Mouse (Mus musculus): ENCODE data around the gene Xrcc1. TPM values are rescaled to one million over a fixed set of nuclear protein-coding genes. Genes with fewer than 3 reads are reported as not detected.

Gene Xrcc1
- polyA plus RNA-seq, 1 experiment from 2014 or later: 48.3 TPM

DNA sequence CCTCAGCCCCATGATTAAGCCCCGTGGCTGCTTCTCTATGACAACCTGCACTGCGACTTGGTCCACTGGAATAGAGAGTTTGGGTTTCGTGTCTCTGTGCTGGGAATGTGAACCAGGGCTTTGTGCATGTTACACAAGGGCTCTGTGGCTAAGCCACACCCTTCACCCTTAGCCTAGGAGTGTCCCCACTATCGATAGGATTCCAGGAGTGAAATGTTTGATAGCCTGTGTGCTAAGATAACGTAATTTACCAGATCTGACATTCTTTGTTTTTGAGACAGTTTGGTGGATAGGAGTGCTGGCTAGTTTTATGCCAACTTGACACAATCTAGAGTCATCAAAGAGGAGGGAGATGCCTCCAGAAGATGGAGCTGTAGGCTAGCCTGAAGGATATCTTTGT, 45.6 kb downstream of the Xrcc1 start:
- H3K27me3 ChIP-seq: peaks cover 19% of the 10 kb centered on the region
- no peaks in the 10 kb centered on the region for H3K36me3 ChIP-seq
- no peaks in the 10 kb centered on the region for H3K9me3 ChIP-seq (replicated peaks)
- WGBS (ENCODE audit: insufficient replicate concordance): 26% methylated on average over 5 of the region's 5 CpGs
- peaks cover 75% of the 10 kb centered on the region for H3K4me1 ChIP-seq (replicated peaks)
- peak overlapping the region; percentile 42 for H3K4me2 ChIP-seq
- DNase-seq (peak; percentile 31), ATAC-seq (ENCODE audit: low read depth) (peak; percentile 67)
- H3K27ac ChIP-seq: peak overlapping the region; percentile 51
- peak overlapping the region; percentile 43; the same call in 1 of the 2 replicates for H3K9ac ChIP-seq
- H3K4me3 ChIP-seq (replicated peaks): peak overlapping the region; percentile 1; the same call in 1 of the 2 replicates

DNA sequence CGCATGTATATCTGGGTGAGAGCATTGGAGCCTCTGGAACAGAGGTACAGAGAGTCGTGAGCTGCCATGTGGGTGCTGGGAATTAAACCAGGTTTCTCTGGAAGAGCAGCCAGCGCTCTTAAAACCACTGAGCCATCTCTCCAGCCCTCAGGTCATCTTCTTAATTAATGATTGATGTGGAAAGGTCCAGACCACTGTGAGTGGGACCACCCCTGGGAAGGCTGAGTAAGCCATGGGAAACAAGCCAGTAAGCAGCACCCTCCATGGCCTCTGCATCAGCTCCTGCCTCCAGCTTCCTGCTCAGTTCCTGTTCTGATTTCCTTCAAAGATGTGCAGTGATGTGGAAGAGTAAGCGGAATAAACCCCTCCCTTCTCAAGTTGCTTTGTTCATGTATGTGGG, 46.1 kb downstream of the Xrcc1 start:
- Histone ChIP-seq H3K4me1 (replicated peaks) (peaks cover 71% of the 10 kb centered on the region), H3K9me3 (replicated peaks) (no peaks in the 10 kb centered on the region), H3K27me3 (peaks cover 16% of the 10 kb centered on the region), H3K4me2 (peak overlapping the region; percentile 42), H3K9ac (peak overlapping the region; percentile 43; the same call in 1 of the 2 replicates), H3K36me3 (no peaks in the 10 kb centered on the region), H3K27ac (peak overlapping the region; percentile 51), H3K4me3 (replicated peaks) (peak overlapping the region; percentile 1; the same call in 1 of the 2 replicates)
- no peak for ATAC-seq (ENCODE audit: low read depth)
- DNase-seq: no peak
- WGBS (ENCODE audit: insufficient replicate concordance): 48% methylated on average over 4 of the region's 4 CpGs

DNA sequence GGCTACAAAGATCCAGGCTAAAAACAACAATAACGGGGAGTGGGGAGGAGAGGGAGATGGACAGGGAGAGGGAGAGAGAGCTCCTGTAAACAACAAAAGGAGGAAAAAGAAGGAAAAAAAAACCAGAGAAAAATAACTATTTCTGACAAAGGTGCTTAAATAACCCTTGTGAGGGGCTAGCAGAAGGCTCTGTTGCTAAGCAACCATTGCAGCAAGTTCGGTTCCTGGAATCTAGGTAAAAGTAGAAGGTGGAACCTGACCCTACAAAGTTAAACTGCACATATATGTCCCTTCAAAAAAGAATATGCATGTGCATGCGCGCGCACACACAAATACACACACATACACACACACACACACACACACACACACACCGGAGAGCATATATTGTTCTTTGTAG, 46.7 kb downstream of the Xrcc1 start:
- Histone ChIP-seq H3K9me3 (replicated peaks) (no peaks in the 10 kb centered on the region), H3K4me3 (replicated peaks) (no peak overlapping the region), H3K9ac (0 out of 2 replicates have a peak overlapping the region, but pooled peaks have one; percentile 43), H3K27ac (peak overlapping the region; percentile 51; the same call in 1 of the 2 replicates), H3K27me3 (peaks cover 10% of the 10 kb centered on the region; the same call in 1 of the 2 replicates), H3K4me2 (peak overlapping the region; percentile 95), H3K4me1 (replicated peaks) (peaks cover 66% of the 10 kb centered on the region), H3K36me3 (no peaks in the 10 kb centered on the region)
- no peak for ATAC-seq (ENCODE audit: low read depth)
- no peak for DNase-seq
- 85% methylated on average over 6 of the region's 6 CpGs for WGBS (ENCODE audit: insufficient replicate concordance)

DNA sequence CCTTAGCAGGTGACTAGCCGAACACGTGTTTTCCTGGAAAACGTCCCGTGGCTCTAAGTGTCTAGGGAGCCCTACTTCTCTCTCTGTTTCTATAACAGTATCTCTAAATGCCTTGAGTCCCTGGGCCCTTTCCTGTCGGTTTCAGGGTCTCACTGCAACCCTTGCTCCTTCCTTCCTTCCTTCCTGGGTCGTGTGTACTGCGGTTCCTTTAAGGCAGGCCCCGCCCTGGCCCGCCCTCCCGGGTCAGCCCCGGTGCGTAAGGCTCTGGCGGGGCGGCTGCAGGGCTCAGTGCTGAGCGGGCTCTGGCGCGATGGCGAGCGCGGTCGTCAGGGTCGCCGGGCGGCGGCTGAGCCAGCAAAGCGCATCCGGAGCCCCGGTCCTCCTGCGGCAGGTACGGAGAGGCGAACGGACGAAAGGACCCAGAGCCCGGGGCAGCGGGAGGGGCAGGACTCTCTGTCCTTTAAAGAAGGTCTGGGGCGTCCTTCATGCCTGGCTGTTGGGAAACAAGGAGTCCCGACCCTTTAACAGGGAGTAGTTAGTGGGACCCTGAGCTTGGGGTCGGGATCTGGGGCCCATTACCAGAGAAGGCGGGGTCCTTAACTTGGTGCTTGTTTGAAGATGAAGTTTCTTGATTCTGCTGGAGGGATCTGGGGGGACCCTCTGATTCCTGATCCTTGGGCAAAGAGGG, 47.7 kb downstream of the Xrcc1 start:
- peak; percentile 89 for ATAC-seq (ENCODE audit: low read depth)
- H3K27me3 ChIP-seq: peaks cover 10% of the 10 kb centered on the region; the same call in 1 of the 2 replicates
- peak; percentile 63 for DNase-seq
- H3K4me3 ChIP-seq (replicated peaks): peak overlapping the region; percentile 69
- peak overlapping the region; percentile 77 for H3K9ac ChIP-seq
- no peaks in the 10 kb centered on the region for H3K9me3 ChIP-seq (replicated peaks)
- peak overlapping the region; percentile 39; the same call in 1 of the 2 replicates for H3K27ac ChIP-seq
- peak overlapping the region; percentile 95 for H3K4me2 ChIP-seq
- H3K4me1 ChIP-seq (replicated peaks): peaks cover 68% of the 10 kb centered on the region
- no peaks in the 10 kb centered on the region for H3K36me3 ChIP-seq
- under 1% methylated on average over 39 of the region's 39 CpGs for WGBS (ENCODE audit: insufficient replicate concordance)

GRCm38 (mm10) chr7:24594309-24594803, 48.3 kb downstream of the Xrcc1 start:
- Histone ChIP-seq H3K9me3 (replicated peaks) (no peaks in the 10 kb centered on the region), H3K27me3 (peaks cover 10% of the 10 kb centered on the region; the same call in 1 of the 2 replicates), H3K4me3 (replicated peaks) (peak overlapping the region; percentile 69), H3K9ac (peak overlapping the region; percentile 77), H3K36me3 (no peaks in the 10 kb centered on the region), H3K27ac (no peak overlapping the region), H3K4me1 (replicated peaks) (peaks cover 68% of the 10 kb centered on the region), H3K4me2 (peak overlapping the region; percentile 95)
- no peak for DNase-seq
- ATAC-seq (ENCODE audit: low read depth): no peak
- WGBS (ENCODE audit: insufficient replicate concordance): 13% methylated on average over 13 of the region's 13 CpGs

DNA sequence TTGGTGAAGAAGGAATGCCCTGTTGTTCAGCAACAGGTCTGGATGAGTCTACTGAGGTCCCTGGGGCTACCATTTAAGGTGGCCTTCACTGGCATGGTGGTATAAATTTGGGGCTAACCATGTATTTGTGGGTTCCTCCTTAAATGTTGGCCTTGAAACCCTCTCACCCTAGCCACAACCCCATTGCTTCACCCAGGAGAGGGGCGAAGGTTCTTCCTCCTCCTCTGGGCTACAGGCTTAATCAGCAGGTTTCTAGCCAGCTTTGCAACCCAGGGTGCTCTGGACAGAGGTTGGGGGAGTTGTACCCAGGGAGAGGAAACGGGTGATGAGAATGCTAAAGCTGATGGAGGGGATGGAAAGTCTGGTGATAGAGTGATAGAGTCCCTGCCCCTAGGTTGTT, 49.4 kb downstream of the Xrcc1 start:
- no peak overlapping the region for H3K9ac ChIP-seq
- H3K27me3 ChIP-seq: peaks cover 10% of the 10 kb centered on the region; the same call in 1 of the 2 replicates
- ATAC-seq (ENCODE audit: low read depth): no peak
- H3K36me3 ChIP-seq: no peaks in the 10 kb centered on the region
- no peak overlapping the region for H3K4me3 ChIP-seq (replicated peaks)
- H3K4me2 ChIP-seq: peak overlapping the region; percentile 95; the same call in 1 of the 2 replicates
- peaks cover 59% of the 10 kb centered on the region for H3K4me1 ChIP-seq (replicated peaks)
- no peak overlapping the region for H3K27ac ChIP-seq
- H3K9me3 ChIP-seq (replicated peaks): no peaks in the 10 kb centered on the region
- no peak for DNase-seq
- 43% methylated on average over 2 of the region's 2 CpGs for WGBS (ENCODE audit: insufficient replicate concordance)

DNA sequence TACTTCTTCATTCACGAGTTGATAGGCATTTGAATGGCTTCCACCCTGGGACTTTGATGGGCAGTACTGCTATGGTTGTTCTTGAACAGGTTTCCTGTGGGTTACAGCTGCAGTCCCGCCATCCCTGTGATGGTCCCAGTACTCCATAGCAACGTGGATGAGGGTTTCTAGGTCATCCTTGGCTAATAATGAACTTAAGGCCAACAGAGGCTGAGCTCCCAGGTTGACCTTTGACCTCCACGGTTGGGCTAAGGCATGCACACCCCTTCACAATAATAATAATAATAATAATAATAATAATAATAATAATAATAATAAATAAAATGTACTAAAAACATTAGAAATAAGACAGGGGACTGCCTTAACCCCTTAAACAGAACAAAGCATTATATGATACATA, 52.0 kb downstream of the Xrcc1 start:
- H3K27me3 ChIP-seq: peaks cover 10% of the 10 kb centered on the region; the same call in 1 of the 2 replicates
- H3K4me3 ChIP-seq (replicated peaks): no peak overlapping the region
- peaks cover 41% of the 10 kb centered on the region for H3K4me1 ChIP-seq (replicated peaks)
- no peak overlapping the region for H3K4me2 ChIP-seq
- no peak overlapping the region for H3K27ac ChIP-seq
- ATAC-seq (ENCODE audit: low read depth) (no peak), DNase-seq (no peak)
- no peaks in the 10 kb centered on the region for H3K9me3 ChIP-seq (replicated peaks)
- no peak overlapping the region for H3K9ac ChIP-seq
- no peaks in the 10 kb centered on the region for H3K36me3 ChIP-seq
- 49% methylated on average over 4 of the region's 4 CpGs for WGBS (ENCODE audit: insufficient replicate concordance)

- Histone ChIP-seq H3K9me3 (replicated peaks) (no peaks in the 10 kb centered on the region), H3K4me2 (no peak overlapping the region), H3K4me3 (replicated peaks) (no peak overlapping the region), H3K27ac (no peak overlapping the region; the same call in 1 of the 2 replicates), H3K27me3 (peaks cover 9% of the 10 kb centered on the region; the same call in 1 of the 2 replicates), H3K36me3 (no peaks in the 10 kb centered on the region), H3K4me1 (replicated peaks) (peaks cover 29% of the 10 kb centered on the region), H3K9ac (no peak overlapping the region)
- DNase-seq: no peak
- WGBS (ENCODE audit: insufficient replicate concordance): 71% methylated on average over 15 of the region's 15 CpGs
- ATAC-seq (ENCODE audit: low read depth): no peak
These were observed 53.4 kb downstream of the Xrcc1 start for GRCm38 (mm10) chr7:24599211-24600067.

DNA sequence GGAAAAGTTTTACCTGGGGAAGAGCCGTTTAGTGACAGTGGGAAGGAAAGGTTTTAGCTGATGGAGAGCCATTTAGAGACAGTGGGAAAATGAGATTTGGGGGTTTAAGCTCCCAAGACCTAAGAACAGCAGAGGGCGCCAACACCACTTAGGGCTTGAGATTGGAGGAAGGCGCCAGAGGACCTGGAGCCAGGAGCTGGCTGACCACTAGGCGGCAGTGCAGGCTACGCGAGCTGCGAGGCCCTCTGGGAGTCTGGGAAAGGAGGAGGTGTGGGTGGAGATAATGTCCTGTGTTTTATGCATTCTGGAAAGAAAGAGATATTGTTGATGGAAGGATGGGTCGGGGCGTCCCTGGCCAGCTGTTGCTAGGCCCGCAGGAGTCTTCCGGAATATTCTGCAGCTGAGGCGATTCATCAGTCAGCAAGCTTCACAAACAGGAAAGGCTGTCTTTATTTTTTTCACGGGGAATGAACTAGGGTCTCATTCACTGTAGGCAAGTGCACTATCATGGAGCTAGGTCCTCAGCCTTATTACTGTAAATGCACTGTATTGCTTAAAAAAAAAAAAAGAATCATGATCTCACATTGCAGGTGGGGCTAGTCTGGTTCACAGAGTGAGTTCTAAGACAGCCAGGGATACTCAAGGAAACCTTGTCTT, 55.0 kb downstream of the Xrcc1 start:
- peak; percentile 84 for DNase-seq
- no peaks in the 10 kb centered on the region for H3K9me3 ChIP-seq (replicated peaks)
- H3K4me1 ChIP-seq (replicated peaks): peaks cover 12% of the 10 kb centered on the region
- H3K4me2 ChIP-seq: peak overlapping the region; percentile 41
- 5% methylated on average over 13 of the region's 13 CpGs for WGBS (ENCODE audit: insufficient replicate concordance)
- H3K27ac ChIP-seq: no peak overlapping the region
- no peak overlapping the region for H3K4me3 ChIP-seq (replicated peaks)
- peak; percentile 86 for ATAC-seq (ENCODE audit: low read depth)
- no peak overlapping the region for H3K9ac ChIP-seq
- H3K27me3 ChIP-seq: no peaks in the 10 kb centered on the region
- no peaks in the 10 kb centered on the region for H3K36me3 ChIP-seq

- Histone ChIP-seq H3K36me3 (no peaks in the 10 kb centered on the region), H3K9ac (no peak overlapping the region), H3K4me1 (replicated peaks) (peaks cover 26% of the 10 kb centered on the region), H3K9me3 (replicated peaks) (no peaks in the 10 kb centered on the region), H3K4me3 (replicated peaks) (no peak overlapping the region), H3K27me3 (peaks cover 6% of the 10 kb centered on the region), H3K4me2 (no peak overlapping the region), H3K27ac (no peak overlapping the region)
- 75% methylated on average over 7 of the region's 7 CpGs for WGBS (ENCODE audit: insufficient replicate concordance)
- ATAC-seq (ENCODE audit: low read depth): no peak
- no peak for DNase-seq
These were observed 59.5 kb downstream of the Xrcc1 start for GRCm38 (mm10) chr7:24605561-24605960.

- ATAC-seq (ENCODE audit: low read depth) (no peak), DNase-seq (no peak)
- H3K4me2 ChIP-seq: no peak overlapping the region
- H3K36me3 ChIP-seq: no peaks in the 10 kb centered on the region
- no peak overlapping the region for H3K27ac ChIP-seq
- 66% methylated on average over 7 of the region's 7 CpGs for WGBS (ENCODE audit: insufficient replicate concordance)
- no peak overlapping the region for H3K9ac ChIP-seq
- H3K4me1 ChIP-seq (replicated peaks): peaks cover 30% of the 10 kb centered on the region
- H3K9me3 ChIP-seq (replicated peaks): no peaks in the 10 kb centered on the region
- H3K4me3 ChIP-seq (replicated peaks): no peak overlapping the region
- H3K27me3 ChIP-seq: peaks cover 6% of the 10 kb centered on the region
These were observed 60.0 kb downstream of the Xrcc1 start for GRCm38 (mm10) chr7:24606046-24606445.
